Mouse (Mus musculus): ENCODE data around the gene Rhox3a.
"Not testable (repeated sequence)": the region's sequence is repeated elsewhere in the genome, so short reads cannot be mapped to it uniquely, and the experiment has no call there.

The Rhox3a gene

DNA sequence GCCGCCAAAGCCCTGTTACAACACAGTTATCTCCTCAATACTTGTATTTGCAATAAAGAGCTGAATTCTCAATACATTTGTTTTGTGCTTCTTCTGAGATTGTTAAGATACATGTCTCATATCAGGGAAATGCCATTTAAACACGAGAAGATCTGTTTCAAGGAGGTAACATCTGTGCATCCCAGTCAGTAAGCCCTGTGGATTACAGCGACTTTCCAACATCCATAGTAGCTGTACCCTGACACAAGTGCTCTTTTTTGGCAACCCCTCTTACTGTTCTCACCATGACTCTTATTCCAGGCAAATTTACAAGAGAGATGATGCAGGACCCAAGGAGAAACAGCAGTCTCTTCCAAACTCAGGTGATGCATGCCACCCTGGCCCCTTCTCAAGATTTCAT is at the start of gene Rhox3a:
Gene Rhox3a (plus strand): TSS at position 301 of the 400 bp plus-strand sequence.
- not testable (repeated sequence) for DNase-seq (ENCODE audit: low spot score)

DNA sequence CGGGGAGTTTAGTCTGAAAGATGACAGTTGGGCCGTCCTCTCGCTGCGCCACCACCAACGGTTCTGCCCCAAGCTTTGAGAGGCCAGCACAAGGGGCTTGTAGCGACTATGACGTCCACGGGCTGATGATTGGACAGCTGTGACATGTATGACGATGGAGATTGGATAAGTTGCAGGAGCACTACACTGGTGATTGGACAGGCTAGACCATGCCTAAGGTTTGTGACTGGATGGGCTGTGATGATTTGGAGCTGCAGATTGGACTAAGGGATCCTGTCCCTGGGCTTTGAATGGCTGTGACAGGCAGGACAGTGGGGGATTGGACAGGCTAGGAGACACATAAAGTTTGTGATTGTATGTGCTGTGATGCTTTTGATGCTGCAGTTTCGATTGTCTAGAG is 38.8 kb upstream of the Rhox3a start, which contains the start of gene Gm9:
Gene Gm9 (minus strand): TSS at position 101 of the 400 bp plus-strand sequence.
- DNase-seq (ENCODE audit: low spot score): no peak

DNA sequence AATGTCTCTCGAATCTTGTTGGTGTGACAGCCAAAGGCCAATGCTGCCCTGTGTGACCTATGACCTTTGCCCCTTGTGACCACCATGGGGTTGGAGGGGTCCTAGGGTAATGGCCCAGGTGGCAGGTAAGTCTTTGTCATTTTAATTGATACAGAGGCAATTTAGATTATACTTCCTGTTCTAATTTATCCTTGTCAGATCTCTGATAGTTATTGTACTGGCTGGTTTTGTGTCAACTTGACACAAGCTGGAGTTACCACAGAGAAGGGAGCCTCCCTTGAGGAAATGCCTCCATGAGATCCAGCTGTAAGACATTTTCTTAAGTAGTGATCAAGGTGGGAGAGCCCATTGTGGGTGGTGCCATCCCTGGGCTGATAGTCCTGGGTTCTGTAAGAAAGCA is 27.6 kb upstream of the Rhox3a start, which contains the start of gene Rhox1:
Gene Rhox1 (minus strand): TSS at position 101 of the 400 bp plus-strand sequence.
- not testable (repeated sequence) for DNase-seq (ENCODE audit: low spot score)

DNA sequence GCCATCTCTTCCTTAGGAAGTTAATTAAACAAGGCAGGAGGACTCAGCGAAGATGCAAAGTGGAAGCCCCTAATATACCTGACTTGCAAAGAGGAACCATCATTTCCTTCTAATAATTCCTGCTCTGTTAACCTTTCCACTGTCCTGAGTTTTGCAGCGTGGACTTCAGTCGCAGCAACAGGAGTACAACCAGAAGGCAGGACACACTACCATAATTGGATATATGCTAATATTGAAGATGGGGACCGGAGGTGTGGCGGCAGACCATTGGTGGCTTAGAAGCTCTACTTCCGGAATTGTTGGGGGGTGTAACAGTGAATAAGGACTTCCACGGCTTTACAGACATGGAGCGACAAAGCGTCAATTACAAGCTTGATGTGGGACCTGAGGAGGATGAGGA is 5.0 kb upstream of the Rhox3a start, which contains the start of gene Rhox2a:
Gene Rhox2a (plus strand): TSS at position 301 of the 400 bp plus-strand sequence.
- not testable (repeated sequence) for DNase-seq (ENCODE audit: low spot score)

DNA sequence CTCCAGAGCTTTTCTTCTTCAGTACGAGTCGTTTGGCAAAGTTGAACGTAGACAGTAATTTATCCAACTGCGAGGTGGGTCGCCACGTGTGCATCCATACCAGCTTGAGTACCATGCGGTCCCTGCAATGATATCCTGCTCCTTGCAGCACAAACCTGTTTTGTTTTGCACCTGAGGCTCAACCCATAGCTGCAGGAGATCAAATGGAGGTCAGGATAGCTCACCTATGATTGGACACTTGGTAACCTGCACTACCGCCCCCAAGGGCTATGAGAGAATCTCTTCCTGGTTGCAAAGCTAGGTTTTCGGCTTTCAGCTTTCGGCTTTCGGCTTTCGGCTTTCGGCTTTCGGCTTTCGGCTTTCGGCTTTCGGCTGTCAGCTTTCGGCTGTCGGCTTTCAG is 15.3 kb downstream of the Rhox3a start, which contains the start of gene Rhox4a:
Gene Rhox4a (plus strand): TSS at position 301 of the 400 bp plus-strand sequence.
- not testable (repeated sequence) for DNase-seq (ENCODE audit: low spot score)
